Mouse (Mus musculus) hindbrain, embryonic 11.5 days (tissue): Measurements from ENCODE around the gene Ssxa1. TPM values are rescaled to one million over a fixed set of nuclear protein-coding genes. Genes with fewer than 3 reads are reported as not detected.
"Not testable (repeated sequence)": the region's sequence is repeated elsewhere in the genome, so short reads cannot be mapped to it uniquely, and the experiment has no call there.

Experiments used
- ATAC-seq: fragments of 200-750 bp; cut with Nextera tagmentation; 2 replicates; pipeline ENCODE4 v1.8.0; 2017; ENCODE audit warnings: mild to moderate bottlenecking, moderate TSS enrichment, moderate library complexity; ENCODE audit not compliant: low FRiP score
- DNase-seq: peaks from one replicate; pipeline ENCODE4 v3.0.0-alpha.2; 2015; ENCODE audit warnings: low spot score
- H3K27ac ChIP-seq: fragments of 300-500 bp; sonication (generic); 2 replicates; pipeline ENCODE4 v1.5.1; 2014; ENCODE audit warnings: mild to moderate bottlenecking, low read depth, low read length
- H3K27me3 ChIP-seq: fragments of 300-500 bp; sonication (generic); 2 replicates; pipeline ENCODE4 v1.6.1; 2014; ENCODE audit warnings: mild to moderate bottlenecking, low read length, moderate library complexity, mixed read lengths; ENCODE audit not compliant: control insufficient read depth, insufficient read depth
- H3K36me3 ChIP-seq: fragments of 300-500 bp; sonication (generic); 2 replicates; pipeline ENCODE4 v1.6.1; 2014; ENCODE audit warnings: mild to moderate bottlenecking, low read length, moderate library complexity, mixed read lengths; ENCODE audit not compliant: control insufficient read depth, insufficient read depth
- H3K4me1 ChIP-seq: fragments of 300-500 bp; sonication (generic); replicated peaks from 2 replicates; pipeline ENCODE4 v1.6.1; 2014; ENCODE audit warnings: low read length, mixed read lengths; ENCODE audit not compliant: control insufficient read depth, insufficient read depth
- H3K4me2 ChIP-seq: fragments of 300-500 bp; sonication (generic); replicated peaks from 2 replicates; pipeline ENCODE4 v1.6.1; 2014; ENCODE audit warnings: mild to moderate bottlenecking, low read depth, low read length
- H3K4me3 ChIP-seq: fragments of 300-500 bp; sonication (generic); 2 replicates; pipeline ENCODE4 v1.5.1; 2014; ENCODE audit warnings: low read depth, low read length
- H3K9ac ChIP-seq: fragments of 300-500 bp; sonication (generic); 2 replicates; pipeline ENCODE4 v1.6.1; 2014; ENCODE audit warnings: low read depth, low read length
- H3K9me3 ChIP-seq: fragments of 300-500 bp; sonication (generic); 2 replicates; pipeline ENCODE4 v1.6.1; 2016; ENCODE audit warnings: low read length; ENCODE audit not compliant: control insufficient read depth
- WGBS: fragments of 180-500 bp; shearing (Covaris S2); extraction: QIAGEN DNeasy Blood & Tissue Kit; methylation state at CpG from one replicate; pipeline ENCODE4 v1.1.7; 2014; 5-methylcytosine and 5-hydroxymethylcytosine counted together
- polyA plus RNA-seq: library from polyadenylated mRNA; unstranded; fragments of >200 nt; fragmentation: Nextera tagmentation; extraction: Ambion mirVana; gene quantifications from 2 replicates; pipeline ENCODE4 v1.2.1, GENCODE M21; 2014

Gene Ssxa1
- polyA plus RNA-seq: not detected in 2 replicates

DNA sequence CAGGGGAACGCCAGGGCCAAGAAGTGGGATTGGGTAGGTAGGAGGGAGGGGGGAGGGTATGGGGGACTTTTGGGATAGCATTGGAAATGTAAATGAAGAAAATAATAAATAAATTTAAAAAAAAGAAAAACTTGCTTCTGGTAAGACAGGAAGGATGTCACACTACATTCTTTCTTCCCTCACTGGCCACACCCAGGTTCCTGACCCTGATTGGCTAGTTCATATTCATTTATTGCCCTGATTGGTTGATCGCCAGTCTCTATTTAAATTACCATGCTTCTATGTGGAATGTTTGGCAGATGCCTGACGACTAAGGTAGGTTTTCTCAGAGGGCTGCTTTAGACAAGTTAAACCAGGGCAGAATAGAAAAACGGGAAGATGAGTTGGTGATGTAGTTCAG, at the start of gene Ssxa1:
Gene Ssxa1 (plus strand): TSS at position 301 of the 400 bp plus-strand sequence.
- Histone ChIP-seq H3K27me3 (no peaks in the 10 kb centered on the region), H3K4me3 (no peak within 1 kb of the TSS), H3K9ac (no peak within 1 kb of the TSS), H3K4me2 (no peak within 1 kb of the TSS), H3K9me3 (no peaks in the 10 kb centered on the region), H3K36me3 (no peaks in the 10 kb centered on the region), H3K27ac (no peak within 1 kb of the TSS), H3K4me1 (no peaks in the 10 kb centered on the region)
- DNase-seq (no peak), ATAC-seq (no peak)
- 82% methylated on average over 4 of the region's 4 CpGs for WGBS

DNA sequence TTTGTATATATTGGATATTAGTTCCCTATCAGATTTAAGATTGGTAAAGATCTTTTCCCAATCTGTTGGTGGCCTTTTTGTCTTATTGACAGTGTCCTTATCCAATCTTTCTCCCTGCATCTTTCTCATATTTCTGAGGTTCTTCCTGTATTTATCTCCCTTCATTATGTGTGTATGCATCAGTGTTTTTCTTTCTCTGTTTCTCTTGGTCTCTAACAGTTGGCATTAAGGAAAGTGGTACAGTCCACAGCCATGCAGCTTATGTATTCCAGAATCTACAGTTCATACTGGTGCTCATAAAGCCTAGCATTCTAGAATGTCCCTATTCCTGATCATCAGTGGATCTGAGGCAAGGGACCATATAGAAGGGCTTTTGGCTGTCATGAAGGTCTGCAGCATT, 47.5 kb upstream of the Ssxa1 start, which contains the start of gene Spaca5:
Gene Spaca5 (plus strand): TSS at position 301 of the 400 bp plus-strand sequence.
- no peak within 1 kb of the TSS for H3K4me3 ChIP-seq
- no peak within 1 kb of the TSS for H3K4me2 ChIP-seq
- H3K27me3 ChIP-seq: no peaks in the 10 kb centered on the region
- H3K9me3 ChIP-seq: no peaks in the 10 kb centered on the region
- no peaks in the 10 kb centered on the region for H3K36me3 ChIP-seq
- ATAC-seq (no peak), DNase-seq (no peak)
- H3K27ac ChIP-seq: no peak within 1 kb of the TSS
- no peak within 1 kb of the TSS for H3K9ac ChIP-seq
- H3K4me1 ChIP-seq: no peaks in the 10 kb centered on the region

DNA sequence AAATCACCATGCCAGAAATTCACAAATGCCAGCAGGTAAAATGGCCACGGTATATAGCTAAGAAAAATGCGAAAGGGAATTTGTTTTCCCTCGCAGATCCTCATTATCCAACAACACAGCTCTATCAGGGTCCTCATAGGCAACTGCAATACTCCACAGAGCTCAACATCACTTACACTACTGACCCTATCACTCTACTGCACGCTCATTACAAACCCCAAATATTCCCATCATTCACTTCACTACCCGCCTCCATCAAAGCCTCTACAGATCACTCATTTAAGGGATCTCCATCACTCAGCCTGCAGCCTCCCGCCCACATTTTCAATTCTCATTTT, 27.0 kb upstream of the Ssxa1 start:
- Histone ChIP-seq H3K4me2 (peak overlapping the region; percentile 40), H3K9ac (peak overlapping the region; percentile 0; the same call in 1 of the 2 replicates)

DNA sequence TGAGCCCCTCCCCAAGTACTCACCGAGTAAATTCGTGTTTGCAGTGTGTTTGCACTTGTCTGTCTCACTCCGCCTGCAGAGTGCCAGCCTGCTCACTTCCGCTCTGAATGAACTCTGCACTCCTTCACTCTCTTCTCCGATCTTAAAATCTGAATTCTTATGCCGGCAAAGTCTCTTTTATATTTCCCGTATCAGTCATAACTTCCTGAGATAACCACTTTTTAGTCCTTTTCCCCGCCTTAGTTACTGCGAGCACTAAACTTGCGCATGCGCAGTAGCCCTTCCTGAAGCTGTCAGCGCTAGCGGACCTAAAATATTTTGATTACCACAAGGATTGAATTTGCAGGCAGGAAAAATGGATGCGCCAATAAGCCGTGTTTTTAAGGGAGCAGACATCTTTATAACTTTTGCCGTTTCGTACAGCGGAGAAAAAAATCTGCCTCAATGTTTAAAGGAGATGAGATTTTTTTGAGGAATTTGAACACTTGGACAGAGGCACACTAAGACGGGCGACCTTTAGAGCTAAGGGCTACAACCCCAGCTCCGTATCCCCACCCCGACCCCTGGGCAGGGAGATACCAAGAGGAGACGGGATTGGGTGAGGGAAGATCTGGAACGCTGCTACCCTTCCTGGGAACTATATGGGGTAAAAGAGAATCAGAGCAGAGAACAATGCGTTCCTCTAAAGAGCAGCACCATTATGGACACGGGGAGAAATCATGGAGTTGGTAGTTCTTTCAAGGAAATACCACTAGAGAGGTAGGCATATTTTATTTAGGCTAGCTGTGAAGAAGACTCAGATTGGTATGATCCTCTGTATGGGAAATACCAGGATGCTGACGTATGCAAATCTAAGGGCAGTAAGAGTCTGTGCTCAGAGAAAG, 26.4 kb upstream of the Ssxa1 start, which contains the start of gene Zfp300:
Gene Zfp300 (minus strand): TSS at position 545 of the 884 bp plus-strand sequence.
- H3K27ac ChIP-seq: no peak within 1 kb of the TSS
- H3K4me3 ChIP-seq: peak within 1 kb of the TSS; percentile 41
- 18% methylated on average over 27 of the region's 27 CpGs for WGBS
- no peaks in the 10 kb centered on the region for H3K4me1 ChIP-seq
- ATAC-seq: peak; percentile 91
- DNase-seq: peak; percentile 70
- no peaks in the 10 kb centered on the region for H3K9me3 ChIP-seq
- H3K36me3 ChIP-seq: no peaks in the 10 kb centered on the region
- peak within 1 kb of the TSS; percentile 40 for H3K4me2 ChIP-seq
- H3K9ac ChIP-seq: peak within 1 kb of the TSS; percentile 0; the same call in 1 of the 2 replicates
- H3K27me3 ChIP-seq: no peaks in the 10 kb centered on the region

More for the DNA sequence above, 27.0 kb upstream of the Ssxa1 start:
- WGBS: 33% methylated on average over 6 of the region's 6 CpGs
- Histone ChIP-seq H3K9me3 (no peaks in the 10 kb centered on the region), H3K27ac (no peak overlapping the region), H3K4me3 (peak overlapping the region; percentile 41), H3K36me3 (no peaks in the 10 kb centered on the region), H3K27me3 (no peaks in the 10 kb centered on the region), H3K4me1 (no peaks in the 10 kb centered on the region)
- ATAC-seq (no peak), DNase-seq (no peak)

DNA sequence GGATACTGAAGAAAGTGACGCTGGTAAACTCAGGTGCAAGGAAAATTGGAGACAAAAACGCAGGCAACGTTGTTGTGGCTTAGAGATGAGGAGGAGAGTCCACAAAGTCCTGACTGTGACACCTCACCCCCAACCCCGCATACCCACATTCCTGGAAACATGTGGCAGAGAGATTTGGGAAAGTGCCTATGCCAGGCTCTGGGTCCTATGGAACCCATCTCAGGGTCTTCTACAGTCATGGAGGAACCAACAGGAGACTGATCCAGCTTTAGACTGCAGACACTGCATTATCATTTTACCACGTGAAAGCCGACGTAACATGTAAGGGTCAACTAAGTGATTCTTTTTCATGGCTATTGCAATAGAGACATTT, 25.8 kb upstream of the Ssxa1 start:
- Histone ChIP-seq H3K27me3 (no peaks in the 10 kb centered on the region), H3K27ac (no peak overlapping the region), H3K9ac (no peak overlapping the region), H3K4me2 (peak overlapping the region; percentile 8), H3K4me3 (peak overlapping the region; percentile 41), H3K36me3 (no peaks in the 10 kb centered on the region), H3K9me3 (no peaks in the 10 kb centered on the region), H3K4me1 (no peaks in the 10 kb centered on the region)
- ATAC-seq (peak; percentile 43; the same call in 1 of the 2 replicates), DNase-seq (no peak)
- 49% methylated on average over 7 of the region's 7 CpGs for WGBS

DNA sequence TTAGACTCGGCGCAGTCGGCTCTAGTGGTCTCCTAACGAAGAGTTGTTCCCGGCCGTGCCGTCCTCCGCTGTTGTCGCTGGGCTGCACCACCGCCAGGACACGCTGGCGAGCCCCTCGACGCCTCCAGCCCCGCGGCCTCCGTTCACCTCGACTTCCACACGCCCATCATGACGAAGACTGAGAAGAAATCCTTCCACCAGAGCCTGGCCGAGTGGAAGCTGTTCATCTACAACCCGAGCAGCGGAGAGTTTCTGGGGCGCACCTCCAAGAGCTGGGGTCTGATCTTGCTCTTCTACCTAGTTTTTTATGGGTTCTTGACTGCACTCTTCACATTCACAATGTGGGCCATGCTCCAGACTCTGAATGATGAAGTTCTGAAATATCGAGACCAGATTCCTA, 31.1 kb downstream of the Ssxa1 start:
- not testable (repeated sequence) for H3K27ac ChIP-seq, H3K9me3 ChIP-seq, H3K36me3 ChIP-seq, H3K4me3 ChIP-seq, H3K4me2 ChIP-seq, ATAC-seq, H3K4me1 ChIP-seq, H3K9ac ChIP-seq, H3K27me3 ChIP-seq, DNase-seq
- 91% methylated on average over 25 of the region's 25 CpGs for WGBS

Other genes starting within 250 kb of the Ssxa1 start
- gene Timp1, start 245.7 kb upstream of the Ssxa1 start, polyA plus RNA-seq: 8.9 and 10.4 TPM in 2 replicates
- gene Syn1, start 194.8 kb upstream of the Ssxa1 start, polyA plus RNA-seq: 12.4 and 12.7 TPM in 2 replicates
- 2.8 and 3.4 TPM in 2 replicates for gene Cfp, start 184.3 kb upstream of the Ssxa1 start, polyA plus RNA-seq
- gene Elk1, start 165.2 kb upstream of the Ssxa1 start, polyA plus RNA-seq: 7.1 and 9.1 TPM in 2 replicates
- gene Uxt, start 153.8 kb upstream of the Ssxa1 start, polyA plus RNA-seq: 51.4 and 63.6 TPM in 2 replicates
- gene Zfp182, start 53.5 kb upstream of the Ssxa1 start, polyA plus RNA-seq: 7.6 and 9.7 TPM in 2 replicates
- not detected in 2 replicates for gene Spaca5, start 47.4 kb upstream of the Ssxa1 start, polyA plus RNA-seq
- gene Zfp300, start 26.3 kb upstream of the Ssxa1 start, polyA plus RNA-seq: 3.1 and 3.3 TPM in 2 replicates
- not detected in 2 replicates for gene Gm21876, start 59.8 kb downstream of the Ssxa1 start, polyA plus RNA-seq